Mouse (Mus musculus): Measurements from ENCODE around the gene Prtn3. TPM values are rescaled to one million over a fixed set of nuclear protein-coding genes. Genes with fewer than 3 reads are reported as not detected.
A peak's percentile ranks its signal among the peaks of the same experiment; 100 is the strongest.

The Prtn3 gene
- polyA plus RNA-seq, 1 experiment from 2014 or later: 12.2 TPM

GRCm38 (mm10) chr10:79918231-79919078 lies 44.2 kb downstream of the Prtn3 start:
- Histone ChIP-seq H3K9me3 (no peaks in the 10 kb centered on the region), H3K27me3 (replicated peaks) (peaks cover 60% of the 10 kb centered on the region), H3K36me3 (replicated peaks) (no peaks in the 10 kb centered on the region), H3K4me2 (peak overlapping the region; percentile 8; the same call in 1 of the 2 replicates), H3K4me3 (peak overlapping the region; percentile 1; the same call in 1 of the 2 replicates), H3K27ac (no peak overlapping the region), H3K4me1 (peaks cover 53% of the 10 kb centered on the region), H3K9ac (no peak overlapping the region)
- ATAC-seq (replicated peaks): no peak
- WGBS: 6% methylated on average over 34 of the region's 35 CpGs

- H3K9me3 ChIP-seq: no peaks in the 10 kb centered on the region
- ATAC-seq (replicated peaks): no peak
- 3% methylated on average over 21 of the region's 21 CpGs for WGBS
- H3K4me3 ChIP-seq: no peak overlapping the region
- H3K4me1 ChIP-seq: peaks cover 44% of the 10 kb centered on the region
- H3K36me3 ChIP-seq (replicated peaks): no peaks in the 10 kb centered on the region
- H3K27ac ChIP-seq: no peak overlapping the region
- no peak overlapping the region for H3K9ac ChIP-seq
- H3K27me3 ChIP-seq (replicated peaks): peaks cover 62% of the 10 kb centered on the region
- H3K4me2 ChIP-seq: no peak overlapping the region
These were observed 45.1 kb downstream of the Prtn3 start for GRCm38 (mm10) chr10:79919251-79919849.

- Histone ChIP-seq H3K9me3 (no peaks in the 10 kb centered on the region), H3K4me2 (peak overlapping the region; percentile 49), H3K36me3 (replicated peaks) (no peaks in the 10 kb centered on the region), H3K27ac (no peak overlapping the region), H3K9ac (no peak overlapping the region; the same call in 1 of the 2 replicates), H3K4me3 (peak overlapping the region; percentile 33), H3K27me3 (replicated peaks) (peaks cover 62% of the 10 kb centered on the region), H3K4me1 (peaks cover 38% of the 10 kb centered on the region)
- 14% methylated on average over 26 of the region's 26 CpGs for WGBS
- ATAC-seq (replicated peaks): 0 out of 2 replicates have a peak, but pooled peaks have one; percentile 5
These were observed 46.0 kb downstream of the Prtn3 start for GRCm38 (mm10) chr10:79920056-79920890.

- Histone ChIP-seq H3K36me3 (replicated peaks) (no peaks in the 10 kb centered on the region), H3K27ac (no peak within 1 kb of the TSS), H3K9me3 (no peaks in the 10 kb centered on the region), H3K9ac (peak within 1 kb of the TSS; percentile 36; the same call in 1 of the 2 replicates), H3K4me1 (peaks cover 38% of the 10 kb centered on the region), H3K4me3 (peak within 1 kb of the TSS; percentile 33), H3K4me2 (peak within 1 kb of the TSS; percentile 49), H3K27me3 (replicated peaks) (peaks cover 62% of the 10 kb centered on the region)
- ATAC-seq (replicated peaks): no peak
- WGBS: 4% methylated on average over 41 of the region's 41 CpGs
These were observed 46.8 kb downstream of the Prtn3 start, which contains the start of gene R3hdm4 for GRCm38 (mm10) chr10:79920958-79921535. Gene R3hdm4 (minus strand): TSS chr10:79921208.

- H3K27me3 ChIP-seq (replicated peaks): peaks cover 62% of the 10 kb centered on the region
- H3K27ac ChIP-seq: no peak overlapping the region
- H3K9ac ChIP-seq: peak overlapping the region; percentile 36; the same call in 1 of the 2 replicates
- H3K4me1 ChIP-seq: peaks cover 41% of the 10 kb centered on the region
- H3K9me3 ChIP-seq: no peaks in the 10 kb centered on the region
- ATAC-seq (replicated peaks): no peak
- H3K4me3 ChIP-seq: peak overlapping the region; percentile 33
- peak overlapping the region; percentile 49 for H3K4me2 ChIP-seq
- WGBS: under 1% methylated on average over 34 of the region's 34 CpGs
- no peaks in the 10 kb centered on the region for H3K36me3 ChIP-seq (replicated peaks)
These were observed 47.3 kb downstream of the Prtn3 start for GRCm38 (mm10) chr10:79921572-79921971.

DNA sequence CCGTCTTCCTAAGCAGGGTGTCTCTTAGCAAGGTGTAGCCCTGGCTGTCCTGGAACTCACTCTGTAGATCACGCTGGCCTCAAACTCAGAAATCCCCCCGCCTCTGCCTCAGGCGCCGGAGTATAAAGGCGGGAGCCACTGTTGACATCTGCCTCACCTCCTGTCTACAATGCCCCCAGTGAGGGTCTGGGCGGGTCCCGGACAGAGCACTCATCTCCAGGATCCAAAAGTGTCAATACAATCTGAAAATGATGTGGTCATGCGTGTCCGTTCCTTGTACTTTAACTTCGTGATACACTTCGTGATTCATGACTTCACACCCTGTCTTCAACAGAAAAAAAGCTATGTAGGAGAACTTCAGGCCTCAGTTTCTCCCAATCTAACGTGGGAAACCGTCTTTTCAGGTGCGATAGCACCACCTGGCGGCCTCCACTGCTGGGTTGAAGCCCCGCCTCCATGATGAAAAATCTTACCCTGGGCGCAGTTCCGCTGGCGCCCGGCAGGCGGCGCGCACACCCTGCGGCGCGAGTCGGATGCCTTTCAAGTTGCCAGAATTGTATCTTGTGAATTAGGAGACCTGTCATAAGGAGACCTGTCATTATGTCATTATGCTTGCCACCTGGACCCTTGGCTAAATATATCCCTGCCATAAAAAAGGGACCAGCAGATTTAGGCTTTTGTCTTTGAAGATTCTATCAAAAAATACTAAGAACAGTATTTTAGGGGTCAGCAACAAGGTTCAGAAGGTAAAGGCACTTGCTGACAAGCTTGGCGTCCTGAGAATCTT lies 50.9 kb downstream of the Prtn3 start:
- Histone ChIP-seq H3K4me3 (peak overlapping the region; percentile 92; the same call in 1 of the 2 replicates), H3K36me3 (replicated peaks) (no peaks in the 10 kb centered on the region), H3K27ac (no peak overlapping the region), H3K4me2 (peak overlapping the region; percentile 81), H3K27me3 (replicated peaks) (peaks cover 34% of the 10 kb centered on the region), H3K9ac (no peak overlapping the region), H3K4me1 (peaks cover 48% of the 10 kb centered on the region), H3K9me3 (no peaks in the 10 kb centered on the region)
- 13% methylated on average over 29 of the region's 29 CpGs for WGBS
- ATAC-seq (replicated peaks): no peak

- H3K4me1 ChIP-seq: peaks cover 44% of the 10 kb centered on the region
- H3K27me3 ChIP-seq (replicated peaks): peaks cover 27% of the 10 kb centered on the region
- ATAC-seq (replicated peaks): peak; percentile 12; the same call in 1 of the 2 replicates
- H3K4me2 ChIP-seq: peak overlapping the region; percentile 81
- peak overlapping the region; percentile 92 for H3K4me3 ChIP-seq
- H3K9ac ChIP-seq: peak overlapping the region; percentile 78
- no peak overlapping the region; the same call in 1 of the 2 replicates for H3K27ac ChIP-seq
- H3K36me3 ChIP-seq (replicated peaks): 0 out of 2 replicates have a peak, but pooled peaks cover under 1% of the 10 kb centered on the region
- WGBS: 10% methylated on average over 15 of the region's 15 CpGs
- H3K9me3 ChIP-seq: no peaks in the 10 kb centered on the region
These were observed 51.7 kb downstream of the Prtn3 start for GRCm38 (mm10) chr10:79925785-79926490.

DNA sequence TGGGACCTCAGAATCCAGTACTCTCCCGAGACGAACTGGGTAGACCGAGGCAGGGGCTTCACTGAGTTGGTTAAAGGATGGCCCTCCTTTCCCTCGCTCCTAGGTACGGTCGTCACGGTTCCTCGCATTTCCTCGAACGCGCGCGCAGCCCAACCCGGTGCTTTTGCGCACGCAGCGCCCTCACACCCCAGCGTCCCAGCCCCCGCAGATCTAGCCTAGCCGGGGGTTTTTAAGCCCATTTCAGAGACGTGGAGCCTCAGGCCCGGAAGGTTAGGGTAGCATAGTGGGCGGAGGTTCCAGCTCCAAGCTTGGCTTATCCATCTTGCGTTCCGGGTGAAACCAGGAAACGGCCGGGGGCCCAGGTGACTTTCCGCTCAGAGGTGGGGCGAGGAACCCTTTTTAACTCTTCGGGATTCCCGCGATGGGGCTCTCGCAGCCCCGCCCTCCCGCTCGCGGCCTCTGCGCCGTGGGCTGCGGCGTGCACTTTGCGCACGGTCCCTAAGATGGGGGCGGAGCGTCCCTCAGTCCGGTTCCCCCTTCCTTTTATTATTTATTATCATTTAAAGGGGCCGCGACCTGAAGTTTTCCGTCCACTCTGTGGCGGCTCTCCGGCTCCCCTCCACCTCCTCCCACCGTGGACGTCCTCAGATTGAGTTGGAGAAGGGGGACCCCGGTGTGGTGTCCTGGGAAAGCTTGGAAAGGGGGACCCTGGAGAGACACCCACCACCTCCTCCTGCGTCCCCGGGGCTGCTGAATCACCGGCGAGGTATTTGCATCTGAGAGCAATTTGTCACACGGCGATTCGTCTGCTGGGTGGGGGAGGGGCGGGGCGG lies 52.4 kb downstream of the Prtn3 start, which contains the start of gene Arid3a:
Gene Arid3a, plus strand, starts transcription at position 553 of the 833 bp plus-strand sequence.
- peak; percentile 74 for ATAC-seq (replicated peaks)
- Histone ChIP-seq H3K4me1 (peaks cover 36% of the 10 kb centered on the region), H3K4me2 (peak within 1 kb of the TSS; percentile 81), H3K4me3 (peak within 1 kb of the TSS; percentile 92), H3K9me3 (no peaks in the 10 kb centered on the region), H3K27ac (peak within 1 kb of the TSS; percentile 89), H3K9ac (peak within 1 kb of the TSS; percentile 78), H3K36me3 (replicated peaks) (peaks cover 6% of the 10 kb centered on the region; the same call in 1 of the 2 replicates), H3K27me3 (replicated peaks) (peaks cover 20% of the 10 kb centered on the region)
- under 1% methylated on average over 63 of the region's 63 CpGs for WGBS

DNA sequence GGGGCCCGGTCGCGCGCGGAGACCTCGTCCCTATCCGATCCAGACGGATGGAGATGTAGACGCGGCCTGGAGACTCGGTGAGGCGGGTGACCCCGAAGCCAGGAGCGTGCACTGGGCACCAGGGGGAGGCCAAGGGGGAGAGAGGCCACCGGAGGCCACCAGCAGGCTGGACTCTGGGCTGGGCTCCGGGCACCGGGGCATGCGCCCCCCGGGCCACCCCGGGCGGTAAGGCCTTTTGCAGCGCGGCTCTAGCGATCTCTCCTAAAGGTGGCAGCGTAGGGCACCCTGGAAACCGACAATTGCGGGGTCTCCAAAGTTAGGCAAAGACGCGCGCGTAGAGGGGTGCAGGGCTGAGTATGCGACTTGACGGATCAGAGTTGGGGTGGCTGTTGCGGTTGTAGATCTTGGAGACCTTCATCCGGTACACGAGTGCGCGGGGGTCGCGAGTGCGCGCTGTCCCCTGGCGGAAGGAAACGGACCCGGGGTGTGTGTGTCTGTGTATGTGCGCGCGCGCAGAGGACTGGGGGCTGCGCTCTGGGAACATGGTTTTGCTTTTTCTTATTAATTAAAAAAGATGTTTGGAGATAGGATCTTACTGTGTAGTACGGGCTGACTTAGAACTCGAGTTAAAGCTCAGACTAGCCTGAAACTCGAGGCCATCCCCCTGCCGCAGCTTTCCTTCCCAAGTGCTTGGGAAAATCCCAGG lies 53.2 kb downstream of the Prtn3 start:
- no peaks in the 10 kb centered on the region for H3K9me3 ChIP-seq
- H3K9ac ChIP-seq: peak overlapping the region; percentile 78
- H3K4me3 ChIP-seq: peak overlapping the region; percentile 92
- H3K36me3 ChIP-seq (replicated peaks): peaks cover 6% of the 10 kb centered on the region; the same call in 1 of the 2 replicates
- H3K4me2 ChIP-seq: peak overlapping the region; percentile 81
- ATAC-seq (replicated peaks): peak; percentile 53
- H3K27me3 ChIP-seq (replicated peaks): peaks cover 12% of the 10 kb centered on the region
- under 1% methylated on average over 54 of the region's 54 CpGs for WGBS
- peak overlapping the region; percentile 89 for H3K27ac ChIP-seq
- H3K4me1 ChIP-seq: peaks cover 37% of the 10 kb centered on the region

Measured in midbrain, embryonic 15.5 days (tissue).